Mouse (Mus musculus) cerebellum, adult 11-12 months (tissue): ENCODE measurements around the gene Olfr523.
"Not testable (repeated sequence)": the region's sequence is repeated elsewhere in the genome, so short reads cannot be mapped to it uniquely, and the experiment has no call there.

Experiments used
- DNase-seq: peaks from one replicate; pipeline ENCODE4 v3.0.0; 2022

The Olfr523 gene

DNA sequence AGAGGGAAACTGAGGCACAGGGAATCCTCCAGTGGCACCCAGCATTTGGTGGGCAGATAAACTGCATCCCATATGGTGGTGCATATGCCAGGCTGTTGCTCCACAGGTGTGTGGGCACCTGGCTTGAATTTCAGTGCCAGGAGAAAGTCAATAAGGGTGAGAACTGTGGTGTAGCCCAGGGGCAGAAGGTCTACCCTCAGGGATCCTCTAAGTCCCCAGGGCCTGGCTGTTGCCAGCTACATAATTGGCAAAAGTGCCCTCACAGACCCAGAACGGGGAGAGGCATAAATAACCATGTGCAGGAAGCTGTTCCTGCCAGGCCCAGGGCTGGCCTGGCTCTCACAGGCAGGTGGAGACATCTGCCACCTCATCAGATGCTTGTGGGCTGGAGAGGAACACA, at the start of gene Olfr523:
TSS of gene Olfr523 (plus strand) at position 282 of the 400 bp plus-strand sequence.
- peak; percentile 77 for DNase-seq

DNA sequence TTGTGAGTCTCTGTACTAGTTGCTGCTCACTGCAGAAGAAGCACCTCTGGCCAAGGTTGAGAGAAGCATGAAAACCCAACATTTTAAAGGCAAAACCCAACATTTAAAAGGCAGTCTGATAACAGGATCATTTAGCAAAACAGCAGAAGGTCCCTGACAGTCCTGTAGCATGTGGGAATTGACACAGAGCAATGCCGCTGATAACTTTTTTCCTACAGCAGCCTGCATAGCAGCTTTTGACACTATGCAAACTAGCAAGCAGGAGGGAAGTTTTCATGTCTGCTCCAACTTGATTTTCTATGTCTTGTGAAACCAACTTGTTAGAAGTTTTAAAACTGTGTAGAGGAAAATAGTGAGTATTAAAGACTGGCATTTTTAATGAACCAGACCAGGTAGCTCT, 48.6 kb upstream of the Olfr523 start:
- DNase-seq, result no peak

DNA sequence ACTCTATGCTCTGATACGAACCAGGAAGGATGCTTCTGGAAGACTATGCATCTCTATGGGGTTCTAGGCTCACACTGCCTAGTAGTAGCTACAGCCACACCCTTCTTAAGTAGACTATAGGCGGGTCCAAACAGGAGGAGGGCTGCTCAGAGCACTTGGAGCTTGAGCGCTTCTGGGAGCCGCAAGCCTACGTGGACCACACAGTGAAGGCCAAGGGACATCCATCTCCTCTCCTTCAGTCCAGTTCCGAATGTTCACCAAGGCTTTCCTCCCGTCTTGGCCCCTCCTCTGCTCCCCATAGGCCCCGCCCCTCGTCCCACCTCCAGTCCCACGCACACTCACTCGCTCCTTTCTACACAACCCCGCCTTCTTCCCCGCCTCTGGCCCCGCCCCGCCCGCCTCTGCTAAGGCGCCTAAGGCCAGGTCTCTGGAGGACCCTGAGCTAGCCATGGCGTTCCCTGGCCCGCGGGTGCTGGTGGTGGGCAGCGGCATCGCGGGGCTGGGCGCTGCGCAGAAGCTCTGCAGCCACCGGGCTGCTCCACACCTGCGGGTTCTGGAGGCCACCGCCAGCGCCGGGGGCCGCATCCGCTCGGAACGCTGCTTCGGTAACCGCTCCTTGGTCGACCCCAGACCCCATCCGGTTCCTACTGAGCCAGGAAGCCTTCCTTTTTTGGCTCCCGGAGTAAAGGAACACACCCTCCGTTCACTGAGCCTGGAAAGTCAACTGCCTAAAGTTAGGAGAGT, 47.6 kb upstream of the Olfr523 start:
- DNase-seq, result peak; percentile 94

DNA sequence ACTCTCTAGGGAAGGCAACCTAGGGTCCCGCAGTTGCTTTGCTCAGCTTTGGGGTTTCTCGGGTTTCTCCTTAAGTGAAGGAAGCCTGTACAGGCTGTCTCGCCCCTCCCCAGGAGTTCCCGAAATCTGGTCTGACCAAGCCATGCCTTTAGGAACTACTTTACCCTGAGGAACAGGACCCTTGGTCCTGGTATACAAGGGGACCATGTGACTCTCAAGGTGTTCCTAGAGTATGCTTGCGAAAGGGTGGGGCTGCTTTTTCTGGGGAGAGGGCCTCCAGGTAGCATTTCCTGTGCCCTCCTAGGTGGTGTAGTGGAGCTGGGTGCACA, 47.0 kb upstream of the Olfr523 start:
- no peak for DNase-seq

DNA sequence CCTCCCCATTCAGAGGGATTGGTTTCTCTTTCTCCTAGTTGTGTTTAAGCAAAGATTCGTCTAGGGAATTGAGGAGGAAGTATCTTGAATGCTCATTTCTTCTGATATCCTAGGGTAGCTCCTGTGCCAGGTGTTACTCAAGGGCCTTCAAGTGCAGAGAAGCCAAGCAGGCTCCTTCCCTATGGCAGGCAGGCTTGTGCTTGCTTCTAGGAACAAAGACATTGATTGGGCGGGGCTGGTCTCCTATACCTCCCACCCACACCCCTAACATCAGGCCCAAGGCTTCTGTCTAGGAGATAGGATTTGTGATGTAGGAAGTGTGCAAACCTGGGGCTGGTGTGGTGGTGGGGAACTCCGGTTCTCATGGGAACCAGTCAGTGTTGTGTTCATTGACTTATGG, 46.1 kb upstream of the Olfr523 start:
- no peak for DNase-seq

DNA sequence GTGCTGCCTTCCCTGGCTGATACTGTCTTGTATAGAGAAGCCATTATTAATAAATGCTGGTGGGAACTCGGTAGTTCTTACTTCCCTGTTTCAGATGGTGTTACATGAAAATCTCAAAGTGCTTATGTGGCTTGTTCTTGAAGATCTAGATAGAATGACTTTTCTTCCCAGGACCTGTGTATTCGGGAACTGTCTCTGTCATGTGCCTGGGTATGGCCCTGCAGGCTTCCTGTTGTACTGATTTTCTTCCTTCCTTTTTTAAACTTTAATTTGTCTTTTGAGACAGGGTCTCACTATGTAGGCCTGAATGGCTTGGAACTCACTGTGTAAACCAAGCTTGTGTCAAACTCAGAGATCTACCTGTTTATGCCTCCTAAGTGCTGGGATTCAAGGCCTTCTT, 45.1 kb upstream of the Olfr523 start:
- DNase-seq, result no peak

DNA sequence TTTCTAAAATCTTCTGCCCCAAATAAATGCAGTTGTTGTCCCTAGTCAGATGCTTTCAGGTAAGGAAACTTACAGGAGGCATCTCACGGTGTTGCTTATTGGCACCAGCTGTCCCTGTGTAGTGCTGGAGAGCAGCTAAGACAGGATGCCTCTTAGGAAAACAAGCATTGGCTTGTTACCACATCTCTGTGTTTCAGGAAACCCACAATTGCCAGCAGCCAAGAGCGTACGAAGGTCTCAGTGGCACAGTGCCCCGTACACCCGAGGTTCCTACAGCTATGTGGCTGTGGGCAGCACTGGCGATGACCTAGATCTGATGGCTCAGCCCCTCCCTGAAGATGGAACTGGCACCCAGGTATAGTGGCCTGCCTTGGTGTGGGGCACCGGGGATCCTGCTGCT, 40.8 kb upstream of the Olfr523 start:
- DNase-seq, result not testable (repeated sequence)

DNA sequence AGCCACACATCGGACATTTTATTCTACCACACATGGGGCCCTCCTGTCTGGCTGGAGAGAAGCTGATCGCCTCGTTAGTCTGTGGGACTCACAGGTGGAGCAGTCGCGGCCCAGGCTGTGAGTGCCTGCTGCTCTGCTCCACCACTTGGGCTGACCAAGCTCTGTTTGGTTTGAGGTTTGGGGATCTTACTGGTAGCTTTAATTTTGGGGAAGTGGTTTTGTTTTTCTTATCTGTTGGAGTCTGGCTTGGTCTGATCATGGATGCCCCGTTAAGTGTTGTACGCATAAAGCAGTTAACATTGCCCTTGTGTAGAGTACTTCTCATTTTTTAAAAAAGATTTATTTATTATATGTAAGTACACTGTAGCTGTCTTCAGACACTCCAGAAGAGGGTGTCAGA, 39.0 kb upstream of the Olfr523 start:
- DNase-seq, result not testable (repeated sequence)

DNA sequence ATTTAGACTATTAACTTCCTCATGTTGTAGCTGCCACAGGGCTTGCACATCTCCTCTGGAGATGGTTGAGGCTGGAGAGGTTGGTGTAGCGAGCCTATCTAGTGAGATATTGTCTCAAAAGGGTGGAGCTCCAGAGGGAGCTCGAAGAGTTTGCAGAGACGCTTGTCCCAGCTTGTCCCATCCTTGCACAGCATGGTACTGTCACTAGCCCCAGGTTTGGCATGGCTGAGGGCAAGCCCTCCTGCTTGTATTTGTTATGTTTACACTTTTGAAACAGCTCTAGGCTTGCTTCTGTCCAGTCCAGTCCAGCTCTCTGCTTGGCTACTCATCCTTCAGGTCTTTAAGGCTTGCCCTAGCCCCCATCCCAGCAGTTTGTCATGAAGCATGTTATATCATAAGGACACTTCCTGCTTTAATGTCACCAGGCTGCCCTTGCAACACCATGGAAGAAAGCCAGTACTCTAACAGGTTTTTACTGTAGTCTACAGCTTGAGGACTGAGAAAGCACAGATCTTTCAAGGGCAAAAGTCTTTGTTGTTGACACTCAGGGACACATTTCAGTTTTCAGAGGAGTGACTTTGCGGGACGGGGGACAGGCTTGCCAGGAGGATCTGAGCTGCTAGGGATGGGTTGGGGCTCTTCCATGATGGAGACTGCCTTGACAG, 37.8 kb upstream of the Olfr523 start:
- no peak for DNase-seq

DNA sequence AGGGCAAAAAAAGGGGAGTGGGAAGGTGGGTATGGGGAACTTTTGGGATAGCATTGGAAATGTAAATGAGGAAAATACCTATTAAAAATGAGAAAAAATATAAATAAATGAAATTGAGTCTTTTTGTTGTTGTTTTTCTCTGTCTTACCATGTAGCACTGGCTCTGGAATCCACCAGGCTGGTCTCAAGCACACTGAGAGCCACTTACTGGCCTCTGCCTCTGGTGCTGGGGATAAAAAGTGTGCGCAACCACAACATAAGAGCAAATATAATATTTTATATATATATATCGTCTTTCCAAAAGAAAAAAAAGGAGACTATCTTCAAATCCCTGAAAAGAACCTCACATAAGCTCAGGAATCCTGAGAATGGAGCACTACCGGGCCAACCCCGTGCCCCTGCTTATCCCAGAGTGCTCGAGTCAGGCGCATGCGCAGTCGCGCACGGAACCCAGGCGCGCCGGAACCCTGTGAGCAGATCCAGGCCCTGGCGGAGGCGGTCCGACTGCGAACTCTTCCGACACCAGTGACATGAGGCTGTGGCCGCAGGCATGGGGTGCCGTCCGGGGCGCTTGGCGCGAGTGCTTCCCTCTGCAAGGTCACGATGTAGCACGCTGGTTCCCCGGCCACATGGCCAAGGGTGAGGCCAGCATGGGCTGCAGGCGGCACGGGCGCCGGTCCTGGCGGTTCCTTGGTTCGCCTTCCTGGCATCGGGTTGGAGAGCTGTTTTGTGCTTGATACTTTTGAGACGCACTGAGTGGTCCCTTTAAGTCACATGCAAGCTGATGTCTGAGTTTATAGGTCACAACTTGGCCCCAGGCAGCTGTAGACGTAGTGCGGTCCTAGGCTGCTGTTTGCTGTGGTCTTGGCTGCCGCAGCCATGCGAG, 35.6 kb upstream of the Olfr523 start, which contains the start of gene Mtg1:
TSS of gene Mtg1 (plus strand) at position 430 of the 886 bp plus-strand sequence.
- peak; percentile 96 for DNase-seq

DNA sequence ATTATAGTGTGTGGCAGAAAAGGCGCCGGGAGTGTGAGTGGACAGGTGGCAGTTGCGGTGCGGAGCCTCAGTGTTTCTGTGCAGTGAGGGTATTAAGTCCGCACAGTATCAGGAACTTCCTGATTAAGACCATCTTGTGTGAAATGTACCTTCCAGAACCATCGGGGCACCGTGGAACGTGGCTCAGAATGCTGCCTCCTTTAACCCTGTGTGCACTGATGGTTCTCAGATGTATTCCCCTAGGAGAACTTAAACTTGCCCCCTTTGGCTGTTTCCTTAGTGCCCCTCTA, 35.1 kb upstream of the Olfr523 start:
- no peak for DNase-seq

DNA sequence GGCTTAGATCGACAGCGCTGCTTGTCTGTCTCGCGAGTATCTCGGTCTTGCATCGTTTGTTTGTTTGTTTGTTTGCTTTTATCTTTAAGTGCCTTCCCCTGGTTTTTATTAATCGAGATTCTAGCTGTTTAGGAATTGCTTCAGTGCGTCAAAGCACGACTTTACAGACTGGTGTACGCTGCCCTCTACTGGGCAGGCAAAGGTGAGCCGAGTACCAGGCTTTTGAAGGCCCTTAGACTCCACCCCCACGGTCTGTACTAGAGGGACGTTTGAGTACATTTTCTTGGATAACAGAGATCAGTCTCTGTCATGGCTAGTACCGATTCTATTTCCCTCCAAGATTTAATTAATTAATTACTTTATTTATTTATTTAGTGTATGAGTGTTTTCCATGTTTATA, 31.7 kb upstream of the Olfr523 start:
- peak; percentile 63 for DNase-seq

DNA sequence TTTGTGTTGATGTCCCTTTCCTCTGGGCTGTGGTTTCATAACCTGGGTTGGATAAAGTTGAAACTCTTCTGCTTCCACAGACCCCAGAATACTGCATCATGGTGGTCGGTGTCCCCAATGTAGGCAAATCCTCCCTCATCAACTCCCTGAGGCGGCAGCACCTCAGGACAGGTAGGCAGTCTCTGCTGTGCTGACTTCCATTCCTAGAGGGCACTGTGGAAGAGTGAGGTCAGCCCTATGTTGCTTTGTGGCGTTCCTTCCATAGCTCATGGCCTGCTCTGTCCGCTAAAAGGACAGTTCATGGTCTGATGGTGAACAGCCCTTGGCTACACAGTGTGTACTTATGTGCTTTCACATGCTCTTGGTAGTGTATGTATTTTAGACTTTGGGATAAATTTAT, 28.5 kb upstream of the Olfr523 start:
- no peak for DNase-seq

DNA sequence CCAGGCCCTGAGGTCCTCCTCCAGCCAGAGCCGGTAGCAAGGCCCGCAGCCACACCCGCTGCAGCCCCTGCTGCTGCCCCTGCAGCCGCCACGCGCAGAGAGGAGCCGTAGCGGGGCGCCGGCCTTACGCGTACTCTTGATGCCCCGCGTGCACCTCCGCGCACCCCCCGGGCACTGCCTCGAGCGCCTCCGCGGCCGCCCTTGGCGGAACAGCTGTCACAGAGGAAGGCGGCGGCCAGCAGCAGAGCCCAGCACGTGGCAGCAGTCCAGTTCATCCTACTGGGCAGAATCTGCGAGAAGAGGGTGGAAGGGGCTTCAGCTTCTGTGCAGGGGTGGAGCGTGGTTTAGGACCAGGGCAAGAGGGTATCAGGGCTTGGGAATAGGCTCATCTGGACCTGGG, 19.6 kb upstream of the Olfr523 start:
- DNase-seq, result peak; percentile 70

DNA sequence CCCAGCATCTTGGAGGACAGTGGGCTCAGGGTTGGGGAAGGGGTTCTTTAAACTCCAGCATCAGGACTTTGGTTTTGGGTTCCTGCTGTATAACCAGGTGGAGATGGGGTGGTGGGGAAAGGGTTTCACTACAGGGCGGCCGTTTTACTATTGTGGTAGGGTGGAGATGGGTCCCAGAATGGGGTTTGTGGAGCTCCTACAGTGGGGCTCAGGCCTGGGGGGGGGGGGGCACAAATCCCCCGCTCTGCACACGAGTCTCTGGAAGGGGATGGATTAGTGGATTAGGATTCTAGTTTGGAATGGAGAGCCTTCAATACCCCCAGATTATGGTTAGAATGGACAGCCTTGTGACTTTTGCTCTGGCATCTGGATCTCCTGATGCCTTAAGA, 19.2 kb upstream of the Olfr523 start:
- no peak for DNase-seq

DNA sequence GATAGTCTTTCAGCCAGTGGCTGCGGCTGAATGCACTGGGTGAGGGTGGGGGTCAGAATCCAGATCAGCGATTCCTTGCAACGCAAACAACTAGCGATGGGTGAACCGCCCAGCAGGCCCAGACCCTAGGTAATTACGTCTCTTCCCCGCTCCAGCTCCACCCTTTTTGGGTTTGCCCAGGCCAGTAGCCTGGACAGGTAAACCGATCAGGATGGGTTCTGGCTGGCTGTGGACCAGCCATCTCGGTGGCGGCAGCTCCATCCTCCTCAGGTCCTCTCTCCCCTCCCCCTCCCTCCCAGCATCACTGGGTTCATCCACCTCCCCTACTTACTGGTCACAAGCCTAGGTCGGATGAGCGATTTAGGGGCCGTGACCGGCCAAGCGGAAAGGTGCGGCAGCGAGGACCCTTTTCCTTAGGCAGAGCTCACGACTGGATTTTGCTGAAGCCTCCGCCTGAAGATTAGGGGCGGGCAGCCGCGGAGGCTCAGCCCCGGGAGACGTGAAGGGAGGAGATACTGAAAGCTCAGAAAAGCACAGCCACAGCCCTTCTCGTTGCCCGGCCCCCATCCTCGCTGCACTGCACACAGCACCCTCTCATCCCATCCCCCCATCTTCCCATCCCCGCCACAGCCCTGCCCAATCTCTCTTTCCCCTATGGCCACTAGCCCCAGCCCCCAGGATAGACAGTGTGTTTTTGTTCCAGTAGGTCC, 18.6 kb upstream of the Olfr523 start, which contains the start of gene Sprn:
TSS of gene Sprn (minus strand) at position 660 of the 710 bp plus-strand sequence.
- peak; percentile 78 for DNase-seq

DNA sequence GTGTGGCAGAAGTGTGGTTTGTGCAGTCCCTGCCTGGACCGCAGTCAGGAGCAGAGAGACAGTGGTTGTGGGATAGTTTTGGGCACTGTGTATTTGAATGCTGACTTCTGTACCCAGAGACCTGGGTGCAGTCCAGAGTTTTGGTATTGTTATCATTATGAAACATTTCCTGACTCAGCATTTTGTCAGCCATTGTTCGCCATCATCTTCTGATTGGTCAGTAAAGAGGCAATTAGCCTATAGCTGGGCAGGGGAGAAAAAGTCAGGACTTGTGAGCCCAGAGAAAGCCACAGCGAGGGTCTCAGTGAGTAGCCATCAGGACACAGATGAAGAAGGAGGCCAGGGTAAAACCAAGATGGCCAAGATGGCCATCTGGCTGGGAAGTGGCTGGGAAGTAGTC, 12.7 kb upstream of the Olfr523 start:
- DNase-seq, result no peak

DNA sequence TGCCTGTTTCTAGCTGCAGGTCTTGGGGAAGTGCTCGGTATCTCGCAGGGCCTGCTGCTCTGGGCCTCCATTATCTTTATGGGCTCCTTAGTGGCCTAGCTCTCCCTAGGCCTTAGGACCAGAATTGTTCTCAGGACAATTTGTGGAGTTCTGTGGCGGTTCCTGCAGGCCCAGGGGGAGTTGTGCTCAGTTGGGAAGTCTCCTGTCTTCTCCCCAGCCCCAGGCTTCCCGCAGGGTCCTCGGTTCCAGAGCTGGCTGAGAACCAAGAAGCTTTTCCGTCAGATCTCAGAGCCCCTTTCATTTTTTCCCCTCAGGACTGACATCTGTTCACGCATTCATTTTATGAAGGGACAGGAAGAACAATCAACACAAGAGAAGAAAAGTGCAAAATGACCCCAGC, 8.4 kb upstream of the Olfr523 start, which contains the start of gene Olfr522:
TSS of gene Olfr522 (minus strand) at position 101 of the 400 bp plus-strand sequence.
- DNase-seq, result no peak

DNA sequence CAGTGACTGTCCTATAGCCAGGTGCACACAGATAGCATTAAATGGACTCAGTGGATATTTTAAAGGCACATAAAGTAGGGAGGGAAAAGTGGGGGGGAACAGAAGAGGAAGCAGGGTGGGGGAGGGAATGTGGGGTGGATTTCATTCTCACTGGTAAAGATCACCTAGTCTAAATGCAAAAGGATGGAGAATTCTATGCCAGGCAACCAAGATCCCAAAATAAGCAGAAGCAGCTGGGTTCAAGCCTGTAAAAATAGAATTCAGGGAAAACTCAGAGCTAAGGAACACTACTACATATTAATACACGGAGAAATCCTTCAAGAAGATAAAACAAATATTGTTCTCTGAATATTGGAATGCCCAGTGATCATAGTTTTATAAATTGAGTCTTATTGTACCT, 5.1 kb upstream of the Olfr523 start:
- no peak for DNase-seq

DNA sequence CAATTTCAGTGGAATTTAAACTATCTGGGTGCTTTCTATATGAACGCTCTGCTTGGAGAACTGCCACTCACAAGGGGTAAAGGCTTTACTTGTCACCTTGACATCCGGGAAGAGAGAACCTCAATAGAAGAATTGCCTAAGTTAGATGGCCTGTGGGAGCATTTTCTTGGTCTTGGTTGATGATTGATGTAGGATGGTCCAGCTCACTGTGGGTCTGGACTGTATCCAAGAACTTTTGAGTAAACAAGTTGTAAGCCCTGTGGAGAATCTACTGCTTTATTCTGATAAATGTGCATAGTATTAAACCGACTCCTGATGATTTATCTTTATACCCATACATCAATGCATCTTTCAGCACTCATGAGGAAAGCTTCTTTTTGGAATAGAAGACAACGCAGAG, 3.6 kb upstream of the Olfr523 start:
- no peak for DNase-seq

DNA sequence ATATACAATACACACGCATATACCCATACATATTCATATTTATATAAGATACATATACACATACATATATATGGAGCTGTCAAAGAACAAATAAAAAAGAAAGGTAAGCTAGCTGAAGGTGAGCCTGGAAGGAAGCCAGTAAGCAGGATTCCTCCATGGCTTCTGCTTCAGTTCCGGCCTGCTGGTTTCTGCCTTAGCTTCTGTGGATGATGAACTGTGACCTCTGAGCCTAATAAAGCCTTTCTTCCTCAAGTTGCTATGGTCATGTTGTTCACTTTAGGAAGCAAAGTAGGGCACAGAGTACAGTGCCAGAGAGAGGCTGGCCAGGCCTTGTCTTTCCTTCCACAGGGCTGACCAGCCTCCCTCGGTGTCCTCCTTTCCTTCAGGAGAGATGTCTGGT, 2.2 kb upstream of the Olfr523 start:
- DNase-seq, result no peak

DNA sequence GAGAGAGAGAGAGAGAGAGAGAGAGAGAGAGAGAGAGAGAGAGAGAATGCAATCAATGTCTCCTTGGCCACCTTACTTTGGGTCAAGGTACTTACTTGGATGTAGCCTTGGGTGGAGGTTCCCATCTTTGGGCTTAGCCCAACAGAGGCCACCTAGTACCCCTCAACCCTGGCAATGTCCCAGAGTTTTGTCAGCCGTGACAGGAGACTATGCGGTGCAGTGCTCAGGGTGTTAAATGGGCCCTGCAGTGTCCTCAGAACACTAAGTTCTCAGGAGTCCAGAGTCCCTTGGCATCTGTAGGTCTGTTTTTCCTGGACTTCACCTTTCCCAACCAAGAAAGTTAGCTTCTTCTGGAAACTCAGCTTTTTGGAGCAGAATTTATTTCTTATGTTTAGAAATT, 6.2 kb downstream of the Olfr523 start:
- no peak for DNase-seq

DNA sequence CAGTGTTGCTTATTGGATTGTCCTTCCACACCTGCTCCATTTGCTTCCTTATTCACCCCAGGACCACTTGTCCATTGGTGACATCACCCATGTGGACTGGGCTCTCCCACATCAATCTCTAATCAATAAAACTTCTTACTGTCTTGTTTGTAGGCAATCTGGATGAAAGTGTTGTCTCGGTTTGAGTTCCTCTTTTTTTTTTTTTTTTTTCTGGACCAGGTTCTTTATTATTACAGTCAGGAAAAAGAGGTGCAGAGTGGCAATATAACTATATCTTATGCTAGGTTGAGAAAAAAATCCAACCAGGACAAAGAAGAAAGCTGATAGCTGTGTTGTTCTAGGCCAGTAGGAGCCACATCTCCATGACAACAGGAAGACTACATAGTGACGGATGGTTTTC, 7.7 kb downstream of the Olfr523 start:
- DNase-seq, result no peak
